Mouse (Mus musculus): ENCODE results near the gene Glcci1.
"Not testable (repeated sequence)": the region's sequence is repeated elsewhere in the genome, so short reads cannot be mapped to it uniquely, and the experiment has no call there.

The Glcci1 gene

DNA sequence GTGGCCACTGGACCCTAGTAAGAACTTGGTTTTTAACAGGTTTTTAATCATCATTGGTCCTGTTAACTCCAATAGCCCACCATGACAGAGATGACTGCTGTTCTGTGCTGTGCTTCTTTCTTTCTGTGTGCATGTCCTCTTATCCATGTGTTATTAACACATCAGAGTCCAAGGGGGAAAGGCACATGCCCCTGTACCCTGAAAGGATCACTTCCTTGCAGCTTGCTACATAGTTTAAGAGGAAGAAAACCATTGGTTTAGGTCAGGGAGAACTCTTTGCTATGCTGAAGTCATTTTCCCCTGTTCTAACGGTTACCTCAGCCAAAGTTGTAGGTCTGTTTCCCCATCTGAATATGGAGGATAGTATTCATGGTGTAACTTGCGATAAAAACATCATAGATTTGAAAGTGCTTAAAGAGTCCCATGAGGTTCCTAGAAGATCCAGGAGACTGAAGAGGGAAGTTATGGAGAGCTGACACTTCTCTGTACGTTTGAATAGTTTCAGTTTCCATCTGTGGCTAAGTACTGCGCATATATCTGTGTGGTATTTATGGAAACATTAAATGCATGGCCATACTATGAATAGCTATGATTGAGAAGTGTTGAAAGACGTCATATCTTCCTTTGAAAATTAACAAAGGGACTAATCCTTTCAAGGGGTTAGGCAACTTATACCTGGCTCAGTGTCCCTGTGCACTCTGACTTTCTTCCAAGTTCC lies 14.1 kb upstream of the Glcci1 start:
- no peak for DNase-seq (ENCODE audit: low spot score)

DNA sequence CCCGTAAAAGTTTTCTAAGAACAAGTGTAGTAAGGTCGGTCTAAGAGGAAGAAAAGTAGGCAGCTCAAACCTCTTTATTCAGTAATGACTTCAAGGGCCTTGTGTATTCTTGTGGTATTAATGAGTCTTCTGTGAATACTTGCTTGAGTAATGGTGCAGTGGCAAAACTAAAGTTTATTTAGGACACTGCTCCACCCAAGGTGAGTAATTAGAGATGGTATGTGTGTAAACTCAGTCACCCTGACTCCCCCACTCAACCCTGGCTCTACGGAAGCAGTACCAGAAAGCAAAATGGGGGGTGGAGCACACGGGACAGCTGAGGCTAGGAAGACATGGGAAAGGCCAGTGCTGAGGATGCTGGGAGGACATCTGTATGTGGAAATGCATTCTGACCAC lies 13.6 kb upstream of the Glcci1 start:
- no peak for DNase-seq (ENCODE audit: low spot score)

DNA sequence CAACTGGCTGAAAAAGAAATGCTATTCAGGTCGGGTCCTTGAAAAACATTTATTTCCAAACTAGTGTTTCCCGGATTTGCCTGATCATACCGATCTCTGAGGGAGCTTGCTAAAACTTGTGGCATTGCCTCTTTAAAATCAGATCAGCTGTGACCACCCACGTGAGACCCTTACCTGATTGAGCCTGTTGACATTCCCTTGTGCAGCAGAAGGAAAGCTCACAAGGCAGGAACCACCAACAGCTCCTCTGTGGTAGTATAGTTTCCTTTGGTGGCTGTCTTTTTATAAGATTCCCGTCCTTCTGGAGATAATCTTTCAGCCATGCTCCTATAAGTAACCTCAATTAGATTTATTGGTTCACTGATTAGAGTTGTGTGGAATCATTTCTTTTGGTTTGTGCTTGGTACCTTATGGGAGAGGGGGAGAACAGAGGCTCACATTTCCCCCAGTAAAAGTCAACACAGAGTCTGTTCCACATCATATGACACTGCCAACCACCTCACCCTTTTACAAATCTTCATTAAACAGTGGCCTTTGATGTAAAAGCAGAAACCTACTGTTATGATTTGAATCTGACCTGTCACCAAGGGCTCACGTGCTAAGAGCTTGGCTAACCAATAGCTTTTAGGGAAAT lies 12.0 kb upstream of the Glcci1 start:
- no peak for DNase-seq (ENCODE audit: low spot score)

DNA sequence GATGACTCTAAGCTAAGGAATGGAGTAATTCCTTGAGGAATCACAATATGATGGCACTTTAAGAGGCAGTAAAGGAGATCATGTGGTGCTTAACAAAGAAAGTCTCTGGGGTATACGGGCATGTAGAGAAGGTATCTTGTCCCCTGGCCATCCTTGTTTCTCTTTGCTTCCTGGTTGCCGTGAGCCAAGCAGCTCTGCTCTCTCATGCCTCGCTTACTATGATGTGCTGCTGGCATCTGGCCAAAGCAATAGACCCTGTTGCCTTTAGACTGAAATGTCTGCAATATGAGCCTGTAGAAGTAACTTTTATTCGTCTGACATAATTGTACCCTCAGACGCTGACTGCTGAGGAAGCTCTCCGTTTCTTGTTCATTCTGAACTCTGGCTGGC lies 11.5 kb upstream of the Glcci1 start:
- DNase-seq (ENCODE audit: low spot score): no peak

DNA sequence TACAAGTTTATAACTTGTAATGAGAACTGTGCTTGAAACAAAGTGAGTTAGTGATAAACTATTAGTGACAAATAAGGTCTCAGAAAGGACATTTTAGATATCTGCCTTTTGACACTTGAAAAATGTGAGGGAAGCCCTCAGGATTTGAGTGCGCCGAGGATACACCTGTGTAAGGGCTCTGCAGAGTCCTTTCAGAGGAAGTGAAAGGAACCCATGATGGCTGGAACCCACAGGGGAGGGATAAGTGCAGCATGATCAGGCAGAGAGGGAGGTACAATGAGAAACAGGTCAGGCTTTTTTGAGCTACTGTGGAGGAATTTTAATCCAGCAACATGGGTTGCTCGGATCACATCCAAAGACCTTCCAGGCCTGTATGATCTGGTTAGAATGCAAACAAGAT lies 10.4 kb upstream of the Glcci1 start:
- no peak for DNase-seq (ENCODE audit: low spot score)

DNA sequence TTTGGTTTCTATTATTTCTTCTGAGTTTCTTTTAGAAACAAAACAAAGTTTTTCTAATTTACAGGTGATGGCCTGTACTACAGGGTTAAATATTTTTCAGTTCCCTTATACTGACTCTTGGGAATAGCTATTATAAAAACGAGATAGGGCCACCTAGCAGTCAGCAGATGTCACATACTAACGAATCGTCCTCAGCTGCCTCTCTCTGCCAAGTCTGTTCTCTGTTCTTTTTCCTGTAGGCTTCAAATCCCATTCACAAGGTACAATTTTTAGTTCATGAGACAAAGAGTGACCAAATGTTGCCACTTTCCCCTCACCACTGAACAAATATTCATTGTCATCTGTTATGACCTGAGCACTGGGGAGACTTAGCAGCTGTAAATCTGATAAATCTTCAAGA lies 5.4 kb upstream of the Glcci1 start:
- no peak for DNase-seq (ENCODE audit: low spot score)

DNA sequence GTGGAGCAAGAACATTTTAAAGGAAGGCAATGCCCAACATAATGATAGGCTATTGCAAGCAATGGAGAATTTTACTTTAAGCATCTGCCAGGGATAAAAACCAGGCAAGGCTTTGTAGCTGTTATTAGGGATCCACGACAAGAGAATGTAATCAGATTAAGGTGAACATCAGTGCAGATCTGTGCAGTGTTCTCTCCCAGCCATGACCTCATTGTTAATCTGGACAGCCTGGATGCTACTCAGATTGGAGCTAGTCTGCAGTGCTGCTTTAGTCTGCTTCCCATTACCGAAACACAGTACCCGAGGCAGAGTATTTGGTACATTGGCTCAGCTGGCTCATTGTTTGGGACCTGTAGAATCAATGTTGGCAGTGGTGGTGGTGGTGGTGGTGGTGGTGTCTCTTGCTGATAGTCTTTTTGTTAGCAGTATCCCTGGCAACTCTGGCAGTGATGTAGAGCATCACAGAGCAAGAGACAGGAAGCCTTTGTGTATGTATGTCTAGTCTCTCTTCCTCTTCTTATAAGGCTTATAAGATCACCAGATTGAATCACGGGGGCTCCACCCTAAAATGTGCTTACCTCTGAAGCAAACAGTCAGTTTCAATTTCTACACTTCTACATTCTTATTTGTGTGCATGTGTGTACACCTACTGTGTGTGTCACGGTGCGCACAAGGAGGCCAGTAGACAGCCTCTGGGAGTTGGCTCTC lies 4.7 kb upstream of the Glcci1 start:
- DNase-seq (ENCODE audit: low spot score): no peak

DNA sequence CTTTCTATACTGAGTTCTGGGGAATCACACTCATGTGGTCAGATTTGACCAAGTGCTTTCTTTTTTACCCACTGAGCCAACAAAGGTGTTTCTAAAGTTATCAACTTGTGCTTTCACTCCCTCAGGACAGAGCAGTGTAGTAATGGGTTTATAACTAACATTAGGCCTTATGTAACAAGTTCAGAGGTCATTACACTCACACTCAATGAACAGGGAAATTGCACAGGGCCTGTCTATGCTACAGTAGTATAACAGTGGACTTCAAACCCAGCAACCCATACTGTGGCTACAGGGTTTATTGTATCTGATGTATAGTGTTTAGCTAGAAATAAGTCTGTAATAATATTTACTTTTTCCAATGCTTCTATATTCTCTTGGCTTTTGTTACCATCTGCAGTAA lies 2.8 kb upstream of the Glcci1 start:
- DNase-seq (ENCODE audit: low spot score): no peak

DNA sequence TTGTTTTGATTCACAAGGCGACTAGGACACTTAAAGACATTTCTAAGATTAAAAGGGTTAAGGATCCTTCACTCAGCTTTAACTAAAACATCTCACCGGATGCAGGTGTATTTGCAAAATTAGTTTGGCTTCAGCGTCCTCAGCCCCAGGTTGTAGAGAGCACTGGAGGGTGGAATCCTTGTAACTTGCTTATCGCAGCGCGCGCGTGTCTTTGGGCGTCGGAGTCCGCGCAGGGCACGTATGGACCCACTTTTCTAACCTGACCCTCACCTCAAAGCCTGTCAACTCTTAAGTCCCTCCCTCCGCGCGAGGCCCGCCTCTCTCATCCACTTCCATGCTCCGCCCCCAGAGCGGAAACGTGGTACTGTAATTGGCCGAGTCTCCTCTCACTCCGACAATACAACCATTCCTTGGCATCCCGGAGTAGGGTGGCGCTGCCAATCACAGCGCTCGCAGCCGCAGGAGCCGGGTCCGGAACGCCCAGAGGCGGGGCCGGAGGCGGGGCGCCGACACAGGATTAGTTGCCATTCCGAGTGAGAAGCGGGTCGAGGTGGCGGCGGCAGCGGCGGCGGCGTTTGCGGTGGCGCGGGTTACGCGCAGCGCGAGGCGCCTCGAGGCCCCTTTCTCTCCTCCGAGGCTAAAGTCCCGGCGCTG lies 390 bp upstream of the Glcci1 start:
- peak; percentile 99 for DNase-seq (ENCODE audit: low spot score)

DNA sequence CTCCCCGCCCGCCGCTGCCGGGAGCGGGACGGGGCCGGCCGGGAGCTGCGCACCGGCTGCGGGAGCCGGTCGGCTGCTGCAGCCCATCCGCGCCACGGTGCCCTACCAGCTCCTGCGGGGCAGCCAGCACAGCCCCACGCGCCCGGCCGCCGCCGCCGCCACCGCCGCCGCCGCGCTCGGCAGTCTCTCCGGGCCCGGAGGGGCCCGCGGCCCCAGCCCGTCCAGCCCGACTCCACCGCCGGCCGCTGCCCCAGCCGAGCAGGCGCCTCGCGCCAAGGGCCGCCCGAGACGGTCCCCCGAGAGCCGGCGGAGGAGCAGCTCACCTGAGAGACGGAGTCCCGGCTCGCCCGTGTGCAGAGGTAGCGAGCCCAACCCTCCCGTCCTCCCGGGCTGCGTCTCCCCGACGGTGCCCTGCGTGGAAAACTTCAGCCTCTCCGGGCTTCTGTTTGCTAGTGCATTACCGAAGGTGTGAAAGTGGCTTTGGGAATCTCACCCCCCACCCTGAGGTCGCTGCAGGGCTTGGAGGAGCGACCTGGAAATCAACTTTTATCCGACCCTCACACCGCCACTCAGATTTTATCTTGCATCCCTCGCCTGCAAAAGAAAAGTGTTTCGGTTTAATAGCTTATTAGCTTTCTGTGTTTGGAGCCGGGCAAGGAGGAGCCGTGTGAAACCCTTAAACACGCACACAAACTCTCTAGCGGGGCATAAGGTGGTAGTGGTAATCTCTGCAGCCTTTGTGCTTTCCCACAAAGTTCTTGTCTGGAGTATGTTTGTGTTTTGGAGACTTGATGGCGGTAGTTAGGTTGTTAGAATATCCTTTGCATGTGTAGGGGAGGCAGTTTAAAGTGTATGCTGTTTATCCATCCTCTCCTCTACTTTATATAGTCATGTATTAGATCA lies 812 bp downstream of the Glcci1 start:
- DNase-seq (ENCODE audit: low spot score): peak; percentile 36

DNA sequence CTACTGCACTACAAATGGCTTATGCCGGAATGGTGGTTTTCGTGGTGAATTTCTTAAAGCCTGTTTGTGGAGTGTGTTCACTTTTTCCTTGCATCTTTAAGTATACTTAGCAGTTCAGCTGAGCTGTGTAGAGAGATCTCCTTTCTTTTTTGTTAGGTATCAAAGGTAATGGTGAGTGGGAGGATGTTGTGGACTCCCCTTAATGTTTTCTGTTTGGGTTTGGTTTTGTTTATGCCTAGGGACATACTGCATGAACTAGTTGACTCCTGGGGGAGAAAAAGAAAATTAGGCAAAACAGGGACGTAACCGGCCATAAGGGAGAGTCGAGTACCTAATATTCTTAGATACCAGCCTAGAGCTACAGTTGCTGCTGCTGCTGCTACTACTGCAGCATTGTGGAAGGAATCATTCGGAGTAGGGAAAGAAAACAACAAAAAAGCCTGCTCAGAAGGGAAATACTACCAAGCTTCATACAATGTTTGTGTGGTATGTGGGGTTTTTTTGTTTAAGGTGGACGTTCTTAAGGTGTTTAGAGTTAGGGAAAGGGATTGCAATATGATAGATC lies 1.5 kb downstream of the Glcci1 start:
- DNase-seq (ENCODE audit: low spot score): no peak

DNA sequence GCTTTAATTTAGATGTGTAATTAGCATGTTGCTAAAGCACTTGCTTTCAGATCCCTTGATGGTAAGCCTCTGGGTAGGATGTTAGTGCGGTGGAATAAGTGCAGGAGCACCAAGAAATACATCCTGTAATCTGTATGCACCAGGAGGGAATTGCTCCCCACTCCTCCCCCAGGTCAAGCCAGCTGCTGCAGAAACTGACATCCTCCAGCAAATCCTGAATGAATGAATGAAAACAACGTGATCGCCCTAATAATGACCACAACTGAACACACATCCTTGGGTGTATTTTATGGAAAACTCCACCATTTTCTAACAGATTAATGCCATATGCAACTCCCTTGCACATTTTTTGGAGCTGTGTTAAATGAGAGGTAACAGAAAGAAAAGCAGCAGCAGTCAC lies 2.0 kb downstream of the Glcci1 start:
- DNase-seq (ENCODE audit: low spot score): no peak

DNA sequence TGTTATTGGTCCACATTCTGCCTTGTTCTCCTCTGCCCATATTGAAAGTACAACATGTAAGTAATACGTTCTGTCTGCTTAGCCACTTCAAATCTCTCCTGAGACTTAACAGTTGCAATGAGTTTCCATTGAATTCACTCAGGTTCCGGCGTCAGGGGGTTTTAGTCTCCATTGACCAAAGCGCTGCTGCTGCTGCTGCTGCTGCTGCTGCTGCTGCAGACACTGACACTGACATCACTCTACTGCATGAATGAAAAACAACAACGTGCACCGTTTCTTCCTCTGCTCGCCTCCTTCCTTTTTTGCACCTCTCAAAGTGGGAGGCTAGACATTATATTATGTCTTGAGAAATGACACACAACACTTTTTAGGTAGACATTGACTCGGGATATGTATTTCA lies 3.0 kb downstream of the Glcci1 start:
- DNase-seq (ENCODE audit: low spot score): no peak

DNA sequence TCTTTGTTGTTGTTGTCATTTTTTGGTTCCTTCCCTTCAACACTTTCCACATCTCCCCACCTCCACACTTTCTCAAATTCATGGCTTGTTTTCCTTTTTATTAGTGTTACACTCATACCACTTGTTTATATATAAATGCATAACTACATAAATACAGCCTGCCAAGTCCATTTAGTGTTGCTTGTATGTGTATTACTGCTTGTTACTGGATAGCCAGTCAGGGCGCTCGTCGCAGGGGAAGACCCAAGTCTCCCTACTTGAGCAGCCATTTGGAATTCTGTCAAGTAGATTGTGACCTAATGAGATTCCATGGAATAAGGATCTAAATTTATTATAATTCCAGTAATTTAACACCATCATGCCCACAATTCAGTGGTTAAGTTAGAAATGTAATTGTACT lies 10.3 kb downstream of the Glcci1 start:
- DNase-seq (ENCODE audit: low spot score): no peak

DNA sequence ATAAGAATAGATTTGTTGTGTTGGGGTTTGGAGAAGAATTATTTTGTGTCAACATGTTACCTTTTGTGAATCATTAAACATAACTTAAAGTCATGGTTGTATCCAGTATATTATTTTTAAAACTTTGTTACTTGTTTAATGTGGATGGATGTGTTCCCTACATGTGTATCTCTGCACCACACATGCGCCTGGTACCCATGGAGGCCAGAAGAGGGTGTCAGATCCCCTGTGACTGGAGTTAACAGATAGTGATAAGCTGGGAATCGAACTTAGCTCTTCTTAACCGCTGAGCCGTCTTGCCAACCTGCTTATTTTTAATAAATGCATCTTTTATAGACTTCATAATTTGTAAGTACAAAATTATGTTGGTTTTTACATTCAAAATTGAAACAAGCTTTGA lies 11.8 kb downstream of the Glcci1 start:
- no peak for DNase-seq (ENCODE audit: low spot score)

DNA sequence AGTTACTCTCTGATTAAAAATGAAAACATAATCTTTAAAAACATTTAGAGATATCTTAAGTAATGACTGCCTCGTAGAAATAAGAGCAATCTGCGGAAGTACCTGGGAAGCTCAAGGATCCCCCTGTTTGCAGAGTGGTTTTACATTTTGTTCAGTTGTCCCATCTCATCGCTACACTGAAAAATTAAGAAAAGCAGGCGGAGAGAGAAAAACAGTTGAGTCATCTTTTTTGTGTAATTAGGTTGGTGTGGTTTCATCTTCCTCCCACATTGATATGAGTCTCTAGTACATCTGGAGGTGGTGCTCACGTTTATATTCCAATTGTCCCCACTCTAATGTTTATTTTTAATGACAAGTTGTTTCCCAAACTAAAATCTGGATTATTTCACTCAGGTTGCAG lies 15.3 kb downstream of the Glcci1 start:
- no peak for DNase-seq (ENCODE audit: low spot score)

DNA sequence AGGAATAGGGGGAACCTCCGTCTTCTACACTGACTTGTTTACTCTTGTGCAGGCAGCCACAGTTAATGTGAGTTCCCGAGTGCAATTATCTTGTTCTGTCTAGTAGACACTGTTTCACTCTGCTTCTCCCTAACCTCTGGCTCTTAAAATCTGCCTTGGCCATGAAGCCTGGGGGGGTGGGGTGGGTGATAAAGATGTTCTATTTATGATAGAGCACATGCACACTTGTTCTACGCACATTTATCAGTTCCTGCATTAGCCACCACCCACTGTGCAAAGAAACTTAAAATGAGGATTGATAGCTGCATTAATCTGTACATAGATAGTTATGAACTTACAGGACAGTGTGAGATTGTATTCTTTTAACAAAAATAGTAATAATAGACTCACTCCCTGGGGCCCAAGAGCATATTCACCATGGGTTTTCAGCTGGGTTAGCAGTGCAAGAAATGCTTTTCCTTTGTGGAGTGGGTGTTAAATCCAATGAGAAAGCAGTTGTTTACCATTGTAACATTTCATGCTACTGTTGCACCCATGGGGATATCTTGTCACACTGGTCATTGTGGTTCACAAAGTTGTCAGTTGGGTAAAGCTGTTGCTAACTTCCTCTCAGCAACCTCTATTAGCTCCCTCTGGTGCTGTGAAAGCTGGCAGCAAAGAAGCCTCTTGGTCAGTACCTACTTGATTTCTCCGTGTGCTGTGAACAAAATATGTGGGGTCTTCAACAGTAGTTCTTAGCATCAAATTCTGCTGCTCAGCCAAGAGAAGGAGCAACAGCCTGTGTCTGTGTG lies 21.9 kb downstream of the Glcci1 start:
- peak; percentile 50 for DNase-seq (ENCODE audit: low spot score)

DNA sequence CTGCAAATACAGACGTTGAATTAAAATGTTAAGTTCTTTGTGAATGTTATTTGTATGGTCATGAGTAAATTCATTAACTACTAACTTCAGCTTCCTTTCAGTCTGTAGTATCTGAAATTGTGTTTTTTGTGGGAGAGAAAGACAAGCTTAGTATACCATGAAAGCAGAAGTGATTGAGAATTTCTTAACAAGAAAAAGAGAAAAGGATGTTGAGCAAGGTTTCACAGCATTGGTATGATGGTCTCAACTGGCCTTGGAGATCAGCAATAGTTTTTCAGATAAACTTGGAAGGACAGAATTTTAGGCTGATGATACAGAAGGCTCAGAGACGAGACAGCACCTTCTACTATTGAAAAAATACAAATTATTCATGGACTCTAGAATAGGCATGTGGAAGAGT lies 27.5 kb downstream of the Glcci1 start:
- DNase-seq (ENCODE audit: low spot score): no peak

DNA sequence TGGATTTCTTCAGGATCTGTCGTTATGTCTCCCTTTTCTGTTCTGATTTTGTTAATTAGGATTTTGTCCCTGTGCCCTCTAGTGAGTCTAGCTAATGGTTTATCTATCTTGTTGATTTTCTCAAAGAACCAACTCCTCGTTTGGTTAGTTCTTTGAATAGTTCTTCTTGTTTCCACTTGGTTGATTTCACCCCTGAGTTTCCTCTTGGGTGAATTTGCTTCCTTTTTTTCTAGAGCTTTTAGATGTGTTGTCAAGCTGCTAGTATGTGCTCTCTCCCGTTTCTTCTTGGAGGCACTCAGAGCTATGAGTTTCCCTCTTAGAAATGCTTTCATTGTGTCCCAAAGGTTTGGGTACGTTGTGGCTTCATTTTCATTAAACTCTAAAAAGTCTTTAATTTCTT lies 32.1 kb downstream of the Glcci1 start:
- DNase-seq (ENCODE audit: low spot score): not testable (repeated sequence)

DNA sequence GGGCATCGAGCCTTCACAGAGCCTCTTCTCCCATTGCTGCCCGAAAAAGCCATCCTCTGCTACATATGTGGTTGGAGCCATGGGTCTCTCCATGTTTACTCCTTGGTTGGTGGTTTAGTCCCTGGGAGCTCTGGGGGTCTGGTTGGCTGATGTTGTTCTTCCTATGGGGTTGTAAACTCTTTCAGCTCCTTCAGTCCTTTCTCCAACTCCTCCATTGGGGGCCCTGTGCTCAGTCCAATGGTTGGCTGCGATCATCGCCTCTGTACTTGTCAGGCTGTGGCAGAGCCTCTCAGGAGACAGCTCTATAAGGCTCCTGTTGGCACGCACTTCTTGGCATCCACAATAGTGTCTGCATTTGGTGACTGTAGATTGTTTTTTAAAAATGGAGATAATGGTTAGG lies 35.4 kb downstream of the Glcci1 start:
- no peak for DNase-seq (ENCODE audit: low spot score)

DNA sequence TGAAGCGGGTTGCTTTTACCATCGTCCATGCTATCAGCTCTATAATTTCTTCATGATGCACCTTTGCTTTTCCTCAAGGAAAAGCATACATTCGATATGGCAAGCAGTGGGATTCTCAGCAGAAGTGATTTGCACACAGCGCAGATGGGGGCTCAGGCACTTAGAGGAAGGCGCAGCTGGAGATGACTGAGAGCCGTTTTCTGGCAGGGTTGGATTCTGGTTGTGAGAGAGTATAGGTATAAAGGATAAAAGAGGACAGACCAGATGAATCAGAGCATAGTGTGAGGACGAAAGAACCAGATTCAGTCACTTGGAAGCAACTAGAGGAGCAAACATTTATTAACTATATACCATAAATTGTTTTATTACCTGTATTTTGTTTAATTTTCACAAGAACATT lies 36.4 kb downstream of the Glcci1 start:
- no peak for DNase-seq (ENCODE audit: low spot score)
